Mouse (Mus musculus): ENCODE data around the gene Fnip2. TPM values are rescaled to one million over a fixed set of nuclear protein-coding genes. Genes with fewer than 3 reads are reported as not detected.

Gene Fnip2
- polyA plus RNA-seq, 1 experiment from 2014 or later: 0.90 TPM

DNA sequence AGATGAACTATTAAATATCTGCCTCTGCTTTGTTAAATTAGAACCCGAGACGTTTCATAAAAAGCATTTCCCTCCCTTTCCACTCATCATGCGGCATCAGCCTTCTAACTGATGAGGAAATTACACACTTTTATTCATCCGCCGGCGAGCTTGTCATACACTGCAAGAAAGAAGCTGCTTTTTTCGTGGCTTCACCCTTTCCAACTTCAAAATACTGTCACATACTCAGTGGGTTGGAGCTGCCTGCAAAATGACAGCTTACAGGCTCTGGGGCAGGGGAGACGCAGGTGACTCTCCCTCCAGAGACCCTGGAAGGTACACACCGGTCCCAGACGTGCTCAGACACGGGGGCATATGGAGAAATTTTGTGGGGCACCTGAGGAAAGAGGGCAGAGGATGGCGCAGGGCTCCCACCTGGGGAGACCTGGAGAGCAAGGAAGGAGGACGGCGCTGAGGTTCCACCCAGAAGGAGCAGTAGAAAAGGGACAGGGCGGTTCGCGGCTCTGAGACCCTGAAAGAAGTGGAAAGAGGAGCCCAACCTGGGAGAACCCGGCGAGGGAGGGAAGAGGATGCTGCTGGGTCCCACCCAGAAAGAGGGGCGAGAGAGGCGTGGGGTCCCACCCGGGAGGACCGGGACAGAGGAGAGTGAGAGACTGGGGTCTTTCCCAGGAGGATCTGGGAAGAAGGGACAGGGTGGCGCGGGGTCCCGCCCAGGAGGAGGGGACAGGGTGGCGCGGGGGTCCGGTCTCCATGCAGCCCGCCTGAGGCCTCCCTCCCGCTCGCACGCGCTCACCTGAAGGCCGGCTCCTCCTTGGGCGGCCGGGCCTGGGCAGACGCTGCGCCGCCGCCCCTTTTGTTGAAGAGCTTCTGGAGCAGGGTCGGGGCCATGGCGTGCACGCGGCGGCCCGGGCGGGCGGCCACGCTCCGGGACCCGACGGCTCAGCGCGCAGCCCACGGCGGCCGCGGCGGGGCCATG, 592 bp downstream of the Fnip2 start:
- DNase-seq (ENCODE audit: low spot score): peak; percentile 10

DNA sequence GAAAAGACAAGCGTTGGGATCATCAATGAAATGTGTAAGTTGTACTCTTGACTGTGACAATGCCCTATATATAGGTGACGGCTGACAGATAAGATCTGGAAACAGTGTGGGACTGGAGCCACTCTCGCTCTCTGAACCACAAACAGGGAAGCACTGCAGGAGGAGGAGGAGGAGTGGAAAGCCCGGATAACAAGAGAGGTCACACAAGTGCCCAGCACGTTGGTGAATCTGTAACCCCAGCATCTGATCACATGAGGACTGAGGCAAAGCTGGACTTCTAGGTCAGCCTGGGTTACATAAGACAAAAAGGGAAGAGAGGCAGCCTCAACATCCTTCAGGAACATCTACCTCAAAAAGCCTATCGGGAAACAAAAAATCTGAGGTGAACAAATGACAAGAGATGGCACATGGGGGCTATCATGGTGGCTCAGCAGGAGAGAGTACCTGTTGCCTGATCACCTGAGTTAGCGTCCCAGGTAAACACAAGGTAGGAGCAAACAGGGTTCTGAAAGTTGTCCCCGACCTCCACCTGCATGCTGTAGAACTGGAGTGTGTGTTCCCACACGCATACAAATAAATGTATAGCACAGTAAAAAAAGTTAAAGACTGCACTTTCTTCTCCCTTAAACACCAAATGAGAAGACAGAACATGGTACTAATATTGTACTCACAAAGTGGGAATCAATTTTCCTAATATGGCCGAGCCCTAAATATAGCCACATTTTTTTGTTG, 2.6 kb downstream of the Fnip2 start:
- no peak for DNase-seq (ENCODE audit: low spot score)

DNA sequence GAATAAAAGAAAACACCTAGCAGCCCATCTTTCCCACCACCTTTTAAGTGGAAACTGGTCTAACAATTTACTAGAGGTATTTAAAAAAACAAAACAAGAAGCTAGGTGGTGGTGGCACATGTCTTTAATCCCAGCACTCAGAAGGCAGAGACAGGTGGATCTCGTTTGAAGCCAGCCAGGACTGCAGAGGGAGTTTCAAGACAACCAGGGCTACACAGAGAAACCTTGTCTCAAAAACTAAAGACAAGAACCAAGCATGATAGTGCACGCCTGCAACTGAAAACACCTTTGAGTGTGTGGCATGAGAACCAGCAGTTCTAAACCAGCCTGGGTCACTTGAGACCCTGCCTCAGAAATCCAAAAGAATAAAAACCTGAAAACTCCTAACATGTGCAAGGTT, 4.1 kb downstream of the Fnip2 start:
- no peak for DNase-seq (ENCODE audit: low spot score)

DNA sequence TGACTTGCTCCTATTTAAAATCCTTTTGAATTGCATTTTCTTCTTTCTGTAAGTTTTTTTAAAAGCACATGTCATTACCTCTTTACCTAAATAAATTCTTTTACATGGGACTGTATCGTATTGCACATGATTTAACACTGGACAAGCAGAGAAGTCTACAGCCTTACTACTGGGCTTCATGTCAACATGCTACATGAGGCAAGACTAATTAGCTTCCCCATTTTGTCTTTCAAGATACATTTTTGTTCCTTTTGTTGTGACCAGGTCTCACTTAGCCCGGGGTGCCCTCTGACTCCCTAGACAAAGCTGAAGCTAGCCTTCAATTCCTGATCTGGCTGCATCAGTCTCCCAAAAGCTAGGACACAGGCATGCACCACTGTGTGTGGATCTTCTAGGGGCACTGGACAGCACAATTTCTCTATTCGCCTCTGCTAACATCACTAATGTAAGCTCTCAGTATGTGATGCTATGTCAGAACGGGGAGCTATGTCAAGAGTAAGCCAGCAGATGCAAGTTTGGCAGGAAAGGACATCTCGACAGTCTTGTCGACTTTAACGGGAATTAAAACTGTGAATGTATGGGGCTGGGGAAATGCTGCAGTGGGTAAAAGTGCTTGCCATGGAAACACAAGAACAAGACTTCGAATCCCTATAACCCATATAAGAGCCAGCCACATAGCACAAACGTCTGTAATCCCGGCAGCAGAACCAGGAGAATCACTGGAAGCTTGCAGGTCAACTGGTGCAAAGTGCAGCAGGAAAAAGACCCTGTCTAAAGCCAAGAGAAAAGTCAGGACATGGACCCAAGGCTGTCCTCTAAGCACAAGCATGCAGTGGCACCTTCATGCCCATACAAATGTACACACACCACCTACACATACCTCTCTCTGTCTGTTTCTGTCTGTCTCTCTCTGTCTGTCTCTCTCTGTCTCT, 5.5 kb downstream of the Fnip2 start:
- DNase-seq (ENCODE audit: low spot score): no peak

DNA sequence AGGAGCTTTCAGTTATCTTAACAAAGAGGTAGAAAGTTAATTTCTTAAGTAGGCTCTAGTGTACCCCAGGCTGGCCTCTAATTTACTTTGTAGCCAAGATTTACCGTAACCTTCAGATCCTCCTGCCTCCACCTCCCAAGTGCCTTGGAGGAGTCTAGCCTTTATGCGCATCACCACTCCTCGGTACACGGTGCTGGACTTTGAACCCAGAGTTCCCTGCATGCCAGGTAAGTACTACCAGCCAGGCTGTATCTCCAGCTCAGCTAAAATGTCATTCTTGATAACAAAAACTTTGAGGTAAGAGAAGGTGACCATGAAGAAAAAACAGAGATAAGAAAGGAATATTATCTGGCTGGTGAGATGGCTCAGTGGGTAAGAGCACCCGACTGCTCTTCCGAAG, 7.0 kb downstream of the Fnip2 start:
- no peak for DNase-seq (ENCODE audit: low spot score)

DNA sequence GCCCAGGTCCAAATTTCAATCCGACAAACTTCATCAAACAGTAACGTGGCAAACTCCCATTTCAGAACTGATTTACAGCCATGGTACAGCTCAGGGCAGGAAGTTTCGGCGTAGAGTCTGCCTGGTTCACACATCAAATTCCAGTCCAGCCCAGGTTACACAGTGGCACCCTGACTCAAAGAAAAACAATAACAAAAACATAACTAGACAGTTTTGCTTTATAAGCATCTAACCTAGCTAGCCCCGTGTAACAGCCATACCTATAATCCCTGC, 7.9 kb downstream of the Fnip2 start:
- no peak for DNase-seq (ENCODE audit: low spot score)

DNA sequence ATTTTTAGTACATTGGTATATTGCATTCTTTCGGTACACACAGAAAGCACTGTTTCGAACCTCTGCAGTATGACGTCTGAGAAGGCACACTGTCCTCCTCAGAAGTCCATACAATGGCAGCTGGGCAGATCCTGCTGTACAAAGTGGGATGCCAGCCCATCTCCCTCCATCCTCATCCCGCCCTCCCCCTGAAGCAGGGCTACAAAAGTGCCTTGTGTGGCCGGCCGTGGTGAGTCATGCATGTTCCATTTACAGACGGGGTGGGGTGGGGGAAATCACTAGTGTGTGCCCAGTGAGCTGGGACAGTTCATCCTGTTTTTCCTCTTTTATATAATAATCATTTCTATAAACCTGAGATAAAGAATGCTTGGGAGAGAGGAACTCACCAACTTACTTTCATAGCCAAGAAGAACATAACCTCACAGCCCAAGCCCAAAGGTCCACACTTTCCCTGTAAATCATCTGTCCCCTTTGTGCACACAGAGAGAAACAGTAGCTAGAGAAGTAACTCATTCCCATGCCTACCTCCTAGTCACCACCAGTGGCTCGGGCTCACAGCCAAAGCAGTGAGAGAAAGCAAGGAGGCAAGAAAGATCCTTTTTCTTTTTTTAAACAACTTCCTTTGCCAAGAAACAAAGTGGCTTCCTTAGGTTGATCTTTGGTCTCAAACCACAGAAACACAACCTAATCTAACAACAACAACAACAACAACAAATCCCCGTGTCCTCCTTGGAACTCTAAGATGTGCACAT, 8.4 kb downstream of the Fnip2 start:
- no peak for DNase-seq (ENCODE audit: low spot score)

DNA sequence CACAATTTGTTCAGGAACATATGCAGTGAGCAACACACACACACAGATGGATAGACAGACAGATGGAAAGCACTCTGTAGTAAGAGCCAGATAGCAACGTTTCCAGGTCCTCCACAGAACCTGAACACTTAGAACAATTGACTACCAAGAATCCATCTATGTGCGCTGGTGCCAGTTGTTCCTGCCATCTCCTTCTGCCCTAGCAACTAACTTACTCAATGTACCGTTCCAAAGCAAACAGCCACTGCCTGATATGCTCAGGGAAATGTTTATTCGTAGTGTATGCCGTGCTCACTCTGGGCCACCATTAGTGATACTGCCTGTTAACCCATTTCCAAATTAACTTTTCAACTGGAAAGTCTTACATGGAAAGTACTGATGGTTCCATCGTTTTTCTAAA, 12.5 kb downstream of the Fnip2 start:
- no peak for DNase-seq (ENCODE audit: low spot score)

DNA sequence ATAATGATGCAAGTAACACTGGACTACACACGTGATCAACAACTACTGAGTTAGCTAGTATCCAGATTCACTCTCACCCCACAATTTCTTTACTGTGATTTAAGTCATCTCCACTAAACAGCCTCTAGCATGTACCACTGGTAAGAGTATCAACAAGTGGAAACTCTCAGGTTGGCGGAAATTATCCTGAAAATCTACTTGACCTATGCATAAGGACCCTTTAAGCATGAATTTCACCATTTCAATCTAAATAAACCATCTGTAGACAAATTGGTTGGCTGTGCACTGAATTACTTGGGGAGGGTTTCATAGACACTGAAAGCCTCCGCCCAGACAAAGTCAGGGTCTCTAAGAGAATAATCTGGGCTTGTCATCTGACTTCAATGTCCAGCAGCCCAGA, 13.8 kb downstream of the Fnip2 start:
- DNase-seq (ENCODE audit: low spot score): no peak

DNA sequence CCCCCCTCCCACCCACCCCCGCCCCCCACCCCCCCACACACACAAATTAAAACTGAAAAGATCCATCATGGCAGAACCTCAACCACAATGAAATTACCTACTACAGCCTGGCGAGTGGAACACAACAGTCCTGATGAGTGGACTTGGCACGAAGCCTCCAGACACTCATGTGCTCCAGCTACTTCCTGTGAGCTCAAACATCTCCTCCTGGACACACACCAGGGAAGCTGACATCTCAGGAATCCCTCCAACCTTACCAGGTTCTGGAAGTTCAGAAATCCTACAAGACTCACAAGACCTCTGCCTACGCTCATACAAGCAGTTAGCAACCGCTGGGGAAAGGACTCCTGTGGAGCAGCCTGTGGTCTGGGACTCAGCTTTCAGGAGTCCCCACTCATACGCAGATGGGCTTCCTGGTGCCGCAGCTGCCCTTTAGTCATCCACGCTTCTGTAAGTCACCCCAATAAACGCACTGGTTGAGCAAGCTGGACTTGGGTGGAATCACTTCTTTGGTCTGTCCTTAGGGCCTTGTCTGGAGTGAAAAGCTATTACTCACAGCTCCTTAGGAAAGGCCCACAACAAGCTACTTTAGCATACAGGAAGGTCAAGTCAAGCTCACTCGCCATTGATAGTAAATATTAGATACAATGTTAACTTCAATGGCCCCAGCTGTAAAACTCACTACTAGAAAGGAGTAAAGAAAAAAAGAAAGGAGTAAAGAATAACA, 15.6 kb downstream of the Fnip2 start:
- DNase-seq (ENCODE audit: low spot score): no peak

DNA sequence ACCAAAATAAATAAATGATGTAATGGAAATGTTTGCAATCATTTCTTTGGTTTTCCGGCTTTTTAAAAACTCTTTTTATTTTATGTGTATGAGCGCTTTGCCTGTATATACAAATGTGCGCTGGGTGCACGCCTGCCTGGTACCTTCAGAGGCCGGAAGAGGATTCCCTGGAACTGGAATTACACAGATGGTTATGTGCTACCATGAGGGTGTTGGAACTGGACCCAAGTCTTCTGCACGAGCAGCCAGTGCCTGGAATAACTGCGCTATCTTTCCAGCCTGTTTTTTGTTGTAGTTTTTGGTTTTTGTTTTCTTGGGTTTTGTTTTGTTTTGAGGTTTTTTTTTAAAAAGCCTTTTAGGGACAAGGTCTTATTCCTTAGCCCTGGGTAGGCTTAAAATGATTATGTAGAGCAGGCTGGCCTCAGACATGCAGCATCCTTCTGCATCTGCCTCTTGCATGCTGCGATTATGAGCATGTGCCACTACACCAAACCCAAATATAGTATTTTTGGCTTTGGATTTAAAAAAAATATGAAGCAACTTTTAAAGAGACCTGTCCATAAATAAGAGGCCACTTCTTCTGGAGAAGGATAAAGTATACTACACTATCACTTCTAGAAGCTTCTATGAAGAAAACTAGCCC, 17.7 kb downstream of the Fnip2 start:
- no peak for DNase-seq (ENCODE audit: low spot score)

DNA sequence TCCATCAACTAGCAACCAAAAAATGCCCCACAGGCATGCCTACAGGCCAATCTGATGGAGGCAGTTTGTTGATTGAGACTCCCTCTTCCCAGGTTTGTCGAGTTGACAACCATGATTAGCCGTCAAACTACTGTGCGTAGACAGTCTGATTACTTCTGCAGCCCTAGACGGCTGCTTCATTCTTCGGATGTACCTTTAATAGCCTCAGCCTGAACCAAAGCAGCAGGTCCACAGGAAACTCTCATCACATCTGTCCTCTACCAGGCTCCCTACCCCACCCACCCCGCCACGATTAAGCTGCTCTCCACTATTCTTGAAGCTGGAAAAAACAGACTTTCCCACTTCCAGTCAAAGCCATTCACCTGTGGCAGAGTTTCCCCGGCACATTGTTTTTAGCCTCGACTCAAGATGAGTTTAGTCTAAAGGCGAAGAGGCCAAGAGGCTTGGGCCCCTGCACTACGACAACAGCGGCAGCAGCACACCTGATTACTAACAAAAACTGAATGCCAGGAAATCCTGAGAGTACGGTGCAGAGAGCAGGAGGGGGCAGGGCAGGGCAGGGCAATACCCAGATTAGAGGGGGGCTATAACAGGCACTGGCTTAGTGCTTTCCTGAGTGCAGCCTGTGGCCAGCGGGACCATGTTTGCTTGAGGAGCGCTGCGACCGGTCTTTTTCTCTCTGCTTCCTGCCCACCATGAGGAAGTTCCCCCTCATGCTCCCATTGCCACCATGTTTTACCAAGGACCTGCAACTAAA, 18.7 kb downstream of the Fnip2 start:
- DNase-seq (ENCODE audit: low spot score): no peak

DNA sequence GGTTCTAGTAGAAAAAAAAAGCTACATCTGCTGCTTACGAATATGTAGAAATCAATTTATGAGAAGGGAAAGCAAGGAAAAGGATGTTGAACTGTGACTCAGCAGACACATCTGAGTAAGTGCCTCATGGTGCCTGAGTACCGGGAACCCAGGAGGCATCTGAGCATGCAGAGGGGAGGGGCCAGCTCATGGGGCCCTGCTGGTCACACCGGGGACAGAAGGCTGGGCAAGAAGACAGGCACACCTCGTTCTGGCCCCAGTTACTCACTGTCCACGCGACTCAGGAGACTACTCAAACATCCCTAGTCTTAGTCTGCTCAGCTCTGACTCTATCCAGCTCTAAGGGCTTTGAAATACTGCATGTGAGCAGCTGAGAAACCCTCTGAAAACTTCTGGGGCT, 25.0 kb downstream of the Fnip2 start:
- no peak for DNase-seq (ENCODE audit: low spot score)

DNA sequence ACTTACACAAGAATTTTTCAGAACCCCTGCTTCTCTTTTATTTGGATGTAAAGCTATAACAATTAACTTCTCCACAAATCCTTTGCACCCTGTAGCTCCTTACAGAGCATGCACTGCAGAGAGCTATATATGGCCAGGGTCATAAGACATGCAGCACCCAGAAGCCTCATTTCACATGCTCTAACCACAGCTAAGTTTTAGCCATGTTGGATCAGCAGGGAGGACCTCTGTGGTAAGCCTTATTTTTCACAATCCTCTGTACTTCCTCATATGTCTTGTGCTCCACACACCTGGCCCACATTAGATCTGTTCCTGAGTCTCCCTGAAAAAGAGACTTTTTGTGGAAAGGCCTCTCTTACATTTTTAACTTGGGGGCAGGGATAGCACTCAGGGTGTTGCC, 27.9 kb downstream of the Fnip2 start:
- no peak for DNase-seq (ENCODE audit: low spot score)

DNA sequence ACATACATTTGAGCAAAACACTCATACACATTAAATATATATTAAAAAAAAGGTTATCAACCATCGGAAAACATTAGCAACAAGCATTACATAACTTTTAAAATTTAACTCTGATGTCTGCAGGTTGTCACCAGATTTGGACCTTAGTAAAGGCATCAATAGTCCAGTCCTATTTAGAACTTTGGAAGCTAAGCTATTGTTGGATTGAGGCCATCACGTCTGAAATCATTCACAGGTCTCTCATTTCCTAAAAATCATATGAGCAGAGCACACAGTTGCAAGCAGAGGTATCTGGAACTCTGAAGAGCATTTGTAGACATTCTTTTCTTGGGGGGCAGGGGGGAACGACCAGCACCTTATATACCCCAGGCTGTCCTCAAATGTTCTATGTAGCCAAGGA, 28.5 kb downstream of the Fnip2 start:
- DNase-seq (ENCODE audit: low spot score): no peak

DNA sequence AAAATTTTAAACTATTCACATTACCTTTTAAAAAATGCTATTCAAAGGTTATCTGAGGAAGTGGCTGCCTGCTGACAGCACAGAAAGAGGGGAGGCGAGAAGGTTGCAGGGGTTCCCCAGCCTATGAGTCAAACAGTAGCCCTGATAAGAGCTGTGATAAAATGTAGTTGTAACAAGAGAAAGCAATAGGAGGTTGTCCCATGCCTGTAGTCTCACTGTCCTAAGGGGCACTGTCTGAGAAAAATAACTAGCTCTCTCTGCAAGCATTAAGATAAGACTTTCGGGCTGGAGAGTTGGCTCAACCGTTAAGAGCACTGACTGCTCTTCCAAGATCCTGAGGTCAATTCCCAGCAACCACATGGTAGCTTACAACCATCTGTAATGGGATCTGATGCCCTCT, 29.3 kb downstream of the Fnip2 start:
- no peak for DNase-seq (ENCODE audit: low spot score)

DNA sequence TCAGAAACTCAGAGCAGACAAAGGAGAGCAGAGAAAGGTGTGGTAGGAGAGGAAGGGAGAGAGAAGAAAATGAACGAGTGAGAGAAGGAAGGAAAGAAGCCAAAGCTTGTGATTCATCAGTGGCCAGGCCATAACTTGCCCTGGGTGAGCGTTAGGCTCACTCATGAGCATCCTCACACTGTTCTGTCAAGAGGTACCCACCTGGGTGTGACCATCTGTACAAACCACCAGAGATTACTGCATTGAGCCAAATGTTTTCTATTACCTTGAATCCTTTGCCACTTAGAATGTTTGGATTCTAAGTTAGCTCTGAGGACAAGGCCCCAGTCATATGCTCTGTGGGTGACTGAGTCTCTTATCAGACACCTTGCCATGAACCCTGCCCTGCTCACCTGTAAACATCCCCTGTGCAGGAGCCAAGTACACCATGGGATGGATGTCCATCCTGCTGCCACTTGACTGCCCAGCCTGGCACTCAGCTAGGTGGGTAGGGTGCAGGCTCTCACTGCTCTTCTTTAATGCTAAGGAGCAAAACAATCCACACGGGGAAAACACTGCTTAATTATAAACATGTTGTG, 29.9 kb downstream of the Fnip2 start:
- no peak for DNase-seq (ENCODE audit: low spot score)

DNA sequence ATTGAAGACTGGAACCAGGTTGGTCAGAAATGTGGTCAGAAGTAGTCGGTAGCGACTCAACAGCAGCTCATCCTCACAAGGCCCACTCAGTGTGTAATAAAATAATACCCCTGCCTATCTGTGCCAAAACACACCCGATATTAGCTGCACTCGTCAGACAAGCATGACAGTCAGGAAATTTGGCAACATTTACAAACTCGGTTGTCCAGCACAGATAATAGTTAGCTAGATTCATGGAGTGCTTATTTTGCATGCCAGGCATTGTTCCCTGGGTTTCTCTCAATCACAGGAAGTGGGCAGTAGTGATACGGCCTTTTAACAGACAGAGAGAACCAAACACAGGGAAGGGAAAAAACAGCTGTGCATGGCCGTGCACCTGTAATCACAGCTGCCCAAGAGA, 30.6 kb downstream of the Fnip2 start:
- no peak for DNase-seq (ENCODE audit: low spot score)
